Mouse (Mus musculus): ENCODE data around the gene Snd1.

GRCm38 (mm10) chr6:28557728-28558127 lies 82.8 kb downstream of the Snd1 start:
- TF ChIP-seq POLR2A (IDR thresholded peaks at IDR 0.05; ENCODE audit: insufficient read length, low read depth) (no peak), SRF (IDR thresholded peaks at IDR 0.05; ENCODE audit: control insufficient read depth, insufficient read length, low read depth) (no peak), MYOG (IDR thresholded peaks at IDR 0.05; ENCODE audit: control insufficient read depth in 1 of 3, insufficient read depth in 1 of 3, insufficient read length in 2 of 3, low read depth in 2 of 3) (no peak), TCF12 (IDR thresholded peaks at IDR 0.05; ENCODE audit: insufficient read depth, poor library complexity, severe bottlenecking) (no peak), CEBPB (IDR thresholded peaks at IDR 0.05; ENCODE audit: insufficient read depth, poor library complexity, severe bottlenecking) (no peak), MAX (IDR thresholded peaks at IDR 0.05; ENCODE audit: low read depth) (no peak), MYOD1 (IDR thresholded peaks at IDR 0.05; ENCODE audit: control insufficient read depth in 1 of 3, insufficient read length in 2 of 3, low read depth in 2 of 3) (no peak), E2F4 (IDR thresholded peaks at IDR 0.05; ENCODE audit: insufficient read depth) (no peak), REST (IDR thresholded peaks at IDR 0.05; ENCODE audit: insufficient read depth, insufficient read length) (no peak)

All from myocyte (in vitro differentiated cells).